Mouse (Mus musculus): ENCODE data around the gene Lcat. TPM values are rescaled to one million over a fixed set of nuclear protein-coding genes. Genes with fewer than 3 reads are reported as not detected.
"Not testable (repeated sequence)": the region's sequence is repeated elsewhere in the genome, so short reads cannot be mapped to it uniquely, and the experiment has no call there.

Lcat gene
- 2.2 and 2.3 TPM in 2 replicates for polyA plus RNA-seq (2016; fragmentation: Nextera tagmentation; extraction: Ambion mirVana)

- ATAC-seq (ENCODE audit: insufficient number of reproducible peaks, insufficient read depth, low FRiP score, low TSS enrichment, low read depth), result no peak
- Histone ChIP-seq H3K9ac (replicated peaks) (no peak within 1 kb of the TSS), H3K4me3 (replicated peaks) (no peak within 1 kb of the TSS), H3K4me2 (no peak within 1 kb of the TSS), H3K9me3 (no peaks in the 10 kb centered on the region), H3K36me3 (peaks cover 83% of the 10 kb centered on the region), H3K4me1 (replicated peaks) (peaks cover 4% of the 10 kb centered on the region), H3K27ac (no peak within 1 kb of the TSS), H3K27me3 (no peaks in the 10 kb centered on the region)
- WGBS, result 77% methylated on average over 8 of the region's 8 CpGs
Measured at GRCm38 (mm10) chr8:105943321-105943739, at the start of gene Lcat. TSS of gene Lcat (minus strand) at chr8:105943382.

GRCm38 (mm10) chr8:105992499-105992898 lies 49.3 kb upstream of the Lcat start:
- no peaks in the 10 kb centered on the region for H3K9me3 ChIP-seq
- no peak overlapping the region for H3K4me2 ChIP-seq
- 66% methylated on average over 5 of the region's 5 CpGs for WGBS
- 0 out of 2 replicates have a peak, but pooled peaks cover 3% of the 10 kb centered on the region for H3K27me3 ChIP-seq
- no peak overlapping the region for H3K27ac ChIP-seq
- peaks cover 6% of the 10 kb centered on the region; the same call in 1 of the 2 replicates for H3K4me1 ChIP-seq (replicated peaks)
- no peak for ATAC-seq (ENCODE audit: insufficient number of reproducible peaks, insufficient read depth, low FRiP score, low TSS enrichment, low read depth)
- H3K36me3 ChIP-seq, result no peaks in the 10 kb centered on the region
- H3K9ac ChIP-seq (replicated peaks), result no peak overlapping the region
- H3K4me3 ChIP-seq (replicated peaks), result no peak overlapping the region

- 89% methylated on average over 2 of the region's 2 CpGs for WGBS
- H3K4me1 ChIP-seq (replicated peaks), result peaks cover 6% of the 10 kb centered on the region; the same call in 1 of the 2 replicates
- H3K27me3 ChIP-seq, result 0 out of 2 replicates have a peak, but pooled peaks cover 3% of the 10 kb centered on the region
- ATAC-seq (ENCODE audit: insufficient number of reproducible peaks, insufficient read depth, low FRiP score, low TSS enrichment, low read depth), result no peak
- H3K27ac ChIP-seq, result no peak overlapping the region
- no peak overlapping the region for H3K4me2 ChIP-seq
- H3K9me3 ChIP-seq, result no peaks in the 10 kb centered on the region
- H3K9ac ChIP-seq (replicated peaks), result 0 out of 2 replicates have a peak overlapping the region, but pooled peaks have one; percentile 12
- no peak overlapping the region for H3K4me3 ChIP-seq (replicated peaks)
- H3K36me3 ChIP-seq, result no peaks in the 10 kb centered on the region
Measured at GRCm38 (mm10) chr8:105991546-105991945, 48.4 kb upstream of the Lcat start.

- Histone ChIP-seq H3K27ac (no peak within 1 kb of the TSS), H3K4me3 (replicated peaks) (no peak within 1 kb of the TSS), H3K27me3 (0 out of 2 replicates have a peak, but pooled peaks cover 3% of the 10 kb centered on the region), H3K9me3 (no peaks in the 10 kb centered on the region), H3K4me1 (replicated peaks) (peaks cover 6% of the 10 kb centered on the region; the same call in 1 of the 2 replicates), H3K4me2 (peak within 1 kb of the TSS; percentile 26; the same call in 1 of the 2 replicates), H3K9ac (replicated peaks) (0 out of 2 replicates have a peak within 1 kb of the TSS, but pooled peaks have one; percentile 12), H3K36me3 (no peaks in the 10 kb centered on the region)
- peak; percentile 59; the same call in 1 of the 2 replicates for ATAC-seq (ENCODE audit: insufficient number of reproducible peaks, insufficient read depth, low FRiP score, low TSS enrichment, low read depth)
- 10% methylated on average over 15 of the region's 15 CpGs for WGBS
Measured at GRCm38 (mm10) chr8:105990856-105991387, 47.7 kb upstream of the Lcat start, which contains the start of gene Dus2. TSS of gene Dus2 (plus strand) at chr8:105991337.

GRCm38 (mm10) chr8:105988546-105988945 lies 45.4 kb upstream of the Lcat start:
- Histone ChIP-seq H3K9ac (replicated peaks) (no peak overlapping the region), H3K4me3 (replicated peaks) (no peak overlapping the region), H3K9me3 (no peaks in the 10 kb centered on the region), H3K27me3 (0 out of 2 replicates have a peak, but pooled peaks cover 3% of the 10 kb centered on the region), H3K4me1 (replicated peaks) (peaks cover 6% of the 10 kb centered on the region; the same call in 1 of the 2 replicates), H3K4me2 (no peak overlapping the region), H3K36me3 (no peaks in the 10 kb centered on the region), H3K27ac (no peak overlapping the region)
- 80% methylated on average over 11 of the region's 11 CpGs for WGBS
- ATAC-seq (ENCODE audit: insufficient number of reproducible peaks, insufficient read depth, low FRiP score, low TSS enrichment, low read depth), result no peak

- not testable (repeated sequence) for H3K4me3 ChIP-seq (replicated peaks); H3K36me3 ChIP-seq; H3K27ac ChIP-seq; H3K9ac ChIP-seq (replicated peaks); ATAC-seq (ENCODE audit: insufficient number of reproducible peaks, insufficient read depth, low FRiP score, low TSS enrichment, low read depth); H3K27me3 ChIP-seq; H3K4me1 ChIP-seq (replicated peaks); H3K4me2 ChIP-seq; H3K9me3 ChIP-seq
- 79% methylated on average over 11 of the region's 11 CpGs for WGBS
Measured at GRCm38 (mm10) chr8:105983406-105983805, 40.2 kb upstream of the Lcat start.

- Histone ChIP-seq H3K4me1 (replicated peaks) (no peaks in the 10 kb centered on the region), H3K4me3 (replicated peaks) (no peak overlapping the region), H3K27ac (no peak overlapping the region), H3K9me3 (0 out of 2 replicates have a peak, but pooled peaks cover 3% of the 10 kb centered on the region), H3K27me3 (no peaks in the 10 kb centered on the region), H3K9ac (replicated peaks) (no peak overlapping the region), H3K4me2 (no peak overlapping the region), H3K36me3 (no peaks in the 10 kb centered on the region)
- ATAC-seq (ENCODE audit: insufficient number of reproducible peaks, insufficient read depth, low FRiP score, low TSS enrichment, low read depth), result no peak
- 91% methylated on average over 1 of the region's 1 CpGs for WGBS
Measured at GRCm38 (mm10) chr8:105981146-105981545, 38.0 kb upstream of the Lcat start.

- Histone ChIP-seq H3K36me3 (no peaks in the 10 kb centered on the region), H3K27ac (no peak within 1 kb of the TSS), H3K27me3 (no peaks in the 10 kb centered on the region), H3K4me1 (replicated peaks) (no peaks in the 10 kb centered on the region), H3K4me3 (replicated peaks) (no peak within 1 kb of the TSS), H3K4me2 (no peak within 1 kb of the TSS), H3K9ac (replicated peaks) (no peak within 1 kb of the TSS), H3K9me3 (0 out of 2 replicates have a peak, but pooled peaks cover 3% of the 10 kb centered on the region)
- no peak for ATAC-seq (ENCODE audit: insufficient number of reproducible peaks, insufficient read depth, low FRiP score, low TSS enrichment, low read depth)
- WGBS, result 93% methylated on average over 15 of the region's 15 CpGs
Measured at GRCm38 (mm10) chr8:105979325-105979724, 36.1 kb upstream of the Lcat start, which contains the start of gene Dpep3. TSS of gene Dpep3 (minus strand) at chr8:105979429.

- no peak overlapping the region for H3K9ac ChIP-seq (replicated peaks)
- no peak overlapping the region for H3K27ac ChIP-seq
- H3K4me3 ChIP-seq (replicated peaks), result no peak overlapping the region
- H3K4me1 ChIP-seq (replicated peaks), result no peaks in the 10 kb centered on the region
- no peaks in the 10 kb centered on the region for H3K36me3 ChIP-seq
- ATAC-seq (ENCODE audit: insufficient number of reproducible peaks, insufficient read depth, low FRiP score, low TSS enrichment, low read depth), result no peak
- H3K9me3 ChIP-seq, result 0 out of 2 replicates have a peak, but pooled peaks cover 3% of the 10 kb centered on the region
- no peaks in the 10 kb centered on the region for H3K27me3 ChIP-seq
- no peak overlapping the region for H3K4me2 ChIP-seq
- 64% methylated on average over 7 of the region's 7 CpGs for WGBS
Measured at GRCm38 (mm10) chr8:105975363-105975762, 32.2 kb upstream of the Lcat start.

- Histone ChIP-seq H3K27ac (no peak overlapping the region), H3K36me3 (no peaks in the 10 kb centered on the region), H3K4me1 (replicated peaks) (peaks cover 11% of the 10 kb centered on the region), H3K9ac (replicated peaks) (no peak overlapping the region), H3K4me3 (replicated peaks) (no peak overlapping the region), H3K9me3 (no peaks in the 10 kb centered on the region), H3K4me2 (no peak overlapping the region), H3K27me3 (no peaks in the 10 kb centered on the region)
- WGBS, result 76% methylated on average over 8 of the region's 8 CpGs
- ATAC-seq (ENCODE audit: insufficient number of reproducible peaks, insufficient read depth, low FRiP score, low TSS enrichment, low read depth), result no peak
Measured at GRCm38 (mm10) chr8:105971019-105971720, 28.0 kb upstream of the Lcat start.

- H3K9ac ChIP-seq (replicated peaks), result no peak overlapping the region
- no peak overlapping the region for H3K4me2 ChIP-seq
- no peak for ATAC-seq (ENCODE audit: insufficient number of reproducible peaks, insufficient read depth, low FRiP score, low TSS enrichment, low read depth)
- H3K9me3 ChIP-seq, result no peaks in the 10 kb centered on the region
- no peak overlapping the region for H3K4me3 ChIP-seq (replicated peaks)
- H3K27me3 ChIP-seq, result no peaks in the 10 kb centered on the region
- no peak overlapping the region for H3K27ac ChIP-seq
- 65% methylated on average over 1 of the region's 1 CpGs for WGBS
- no peaks in the 10 kb centered on the region for H3K36me3 ChIP-seq
- H3K4me1 ChIP-seq (replicated peaks), result peaks cover 21% of the 10 kb centered on the region
Measured at GRCm38 (mm10) chr8:105969367-105969766, 26.2 kb upstream of the Lcat start.
